Mouse (Mus musculus) left cerebral cortex, adult 6 months (tissue): ENCODE results near the gene 1700040F15Rik. TPM values are rescaled to one million over a fixed set of nuclear protein-coding genes. Genes with fewer than 3 reads are reported as not detected.

Source experiments
- long read RNA-seq, 2 experiments: library from polyadenylated mRNA; unstranded; transcript quantifications; one replicate each; pipeline ENCODE4 v2.0.0; 2019 to 2020
- polyA plus RNA-seq: library from polyadenylated mRNA; unstranded; fragments of <200 nt; fragmentation: Nextera tagmentation; gene quantifications from 2 replicates; pipeline ENCODE4 v1.2.3, GENCODE M21; 2021

The 1700040F15Rik gene
- polyA plus RNA-seq = not detected in 2 replicates
- long read RNA-seq, experiment 1 = 0 reads
- long read RNA-seq, experiment 2 = 0 reads

DNA sequence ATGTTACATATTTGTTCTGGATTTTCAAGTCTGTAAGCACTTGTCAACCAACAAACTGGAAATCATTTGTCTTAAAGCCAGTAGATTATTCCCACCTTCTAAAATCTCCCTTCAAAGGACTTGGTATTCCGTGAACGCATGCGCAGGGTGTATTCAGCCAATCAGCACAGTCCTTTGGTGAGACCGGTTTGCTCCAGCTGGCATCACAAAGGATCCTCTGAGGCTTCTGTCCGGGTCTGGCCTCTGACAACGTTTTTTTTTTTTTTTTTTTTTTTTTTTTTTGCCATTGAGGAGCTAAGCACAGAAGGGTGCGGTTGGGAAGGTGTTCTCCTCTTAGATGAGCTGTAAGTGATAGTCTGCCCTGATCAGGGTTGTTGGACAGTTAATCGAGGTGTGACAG lies at the start of gene 1700040F15Rik:
TSS of gene 1700040F15Rik (plus strand) at position 301 of the 400 bp plus-strand sequence.

